Mouse (Mus musculus) heart, postnatal 4 days (tissue): ENCODE results near the gene Phyhd1. TPM values are rescaled to one million over a fixed set of nuclear protein-coding genes. Genes with fewer than 3 reads are reported as not detected.

Source experiments
- DNase-seq: peaks from one replicate; pipeline ENCODE4 v3.0.0; 2021
- total RNA-seq, 2 experiments: library from RNA; stranded (reverse); gene quantifications; 2 replicates each; pipeline ENCODE4 v1.2.3; 2021

Gene Phyhd1
- total RNA-seq, 2 experiments from 2014 or later, result 20.6 to 26.0 TPM

GRCm38 (mm10) chr2:30285416-30286181 is 19.6 kb downstream of the Phyhd1 start:
- peak; percentile 20 for DNase-seq

GRCm38 (mm10) chr2:30286192-30287026 is 20.4 kb downstream of the Phyhd1 start, which contains the start of the genes Dolk and Nup188:
Dolk (minus strand) TSS chr2:30286334.
Nup188 (plus strand) TSS chr2:30286397.
- DNase-seq, result peak; percentile 99

GRCm38 (mm10) chr2:30287027-30287373 is 21.0 kb downstream of the Phyhd1 start:
- DNase-seq, result no peak

GRCm38 (mm10) chr2:30299525-30299924 is 33.5 kb downstream of the Phyhd1 start:
- DNase-seq, result peak; percentile 14

- DNase-seq, result no peak
These were observed 34.0 kb downstream of the Phyhd1 start for GRCm38 (mm10) chr2:30299966-30300365.

- DNase-seq, result no peak
These were observed 40.1 kb downstream of the Phyhd1 start for GRCm38 (mm10) chr2:30306087-30306486.

- DNase-seq, result no peak
These were observed 43.3 kb downstream of the Phyhd1 start for GRCm38 (mm10) chr2:30309351-30309750.

GRCm38 (mm10) chr2:30311481-30311880 is 45.5 kb downstream of the Phyhd1 start:
- DNase-seq, result no peak

- DNase-seq, result no peak
These were observed 50.1 kb downstream of the Phyhd1 start for GRCm38 (mm10) chr2:30316136-30316535.

- DNase-seq, result no peak
These were observed 51.0 kb downstream of the Phyhd1 start for GRCm38 (mm10) chr2:30316955-30317354.

- DNase-seq, result no peak
These were observed 53.3 kb downstream of the Phyhd1 start for GRCm38 (mm10) chr2:30319260-30319659.

- no peak for DNase-seq
These were observed 57.1 kb downstream of the Phyhd1 start for GRCm38 (mm10) chr2:30323111-30323510.

GRCm38 (mm10) chr2:30325296-30325695 is 59.3 kb downstream of the Phyhd1 start:
- no peak for DNase-seq

GRCm38 (mm10) chr2:30327276-30327675 is 61.3 kb downstream of the Phyhd1 start:
- no peak for DNase-seq

- no peak for DNase-seq
These were observed 62.8 kb downstream of the Phyhd1 start for GRCm38 (mm10) chr2:30328791-30329190.

Other genes with a start within 250 kb of the Phyhd1 start
- gene Wdr34, start 217.3 kb upstream of the Phyhd1 start, total RNA-seq, result 10 to 100 TPM; 15.2 to 15.8 TPM
- gene Set, start 208.8 kb upstream of the Phyhd1 start, total RNA-seq, result 100 to 1,000 TPM; 174 to 185 TPM
- 10 to 100 TPM; 15.3 to 17.9 TPM for gene Pkn3, start 188.5 kb upstream of the Phyhd1 start, total RNA-seq
- 10 to 100 TPM in 1 of 2 experiments, 1 to 10 TPM in 1; 7.8 to 10.6 TPM for gene Zdhhc12, start 172.6 kb upstream of the Phyhd1 start, total RNA-seq
- 10 to 100 TPM; 24.3 to 24.9 TPM for gene Zer1, start 141.6 kb upstream of the Phyhd1 start, total RNA-seq
- gene Tbc1d13, start 132.5 kb upstream of the Phyhd1 start, total RNA-seq, result 10 to 100 TPM; 23.9 to 27.4 TPM
- gene Endog, start 94.7 kb upstream of the Phyhd1 start, total RNA-seq, result 10 to 100 TPM; 44.4 to 48.9 TPM
- 10 to 100 TPM in 1 of 2 experiments, 1 to 10 TPM in 1; 8.4 to 10.7 TPM for gene Spout1, start 87.7 kb upstream of the Phyhd1 start, total RNA-seq
- 10 to 100 TPM; 33.3 to 35.3 TPM for gene Kyat1, start 60.4 kb upstream of the Phyhd1 start, total RNA-seq
- 10 to 100 TPM; 56.3 to 59.2 TPM for gene Lrrc8a, start 28.5 kb upstream of the Phyhd1 start, total RNA-seq
- gene Gm28035, start 25.6 kb upstream of the Phyhd1 start, total RNA-seq, result 1 to 10 TPM in 1 of 2 experiments, under 1 TPM in 1; 0.88 to 1.5 TPM
- gene Gm28038, start 14.8 kb downstream of the Phyhd1 start, total RNA-seq, result 1 to 10 TPM in 1 of 2 experiments, not detected in 1; 4.6 TPM
- 10 to 100 TPM; 23.6 to 23.7 TPM for gene Dolk, start 20.1 kb downstream of the Phyhd1 start, total RNA-seq
- 10 to 100 TPM; 28.0 to 34.5 TPM for gene Nup188, start 20.2 kb downstream of the Phyhd1 start, total RNA-seq
- gene Sh3glb2, start 93.1 kb downstream of the Phyhd1 start, total RNA-seq, result 10 to 100 TPM; 72.7 to 73.7 TPM
- 10 to 100 TPM; 52.4 to 63.5 TPM for gene Miga2, start 98.0 kb downstream of the Phyhd1 start, total RNA-seq
- 10 to 100 TPM; 14.2 to 14.6 TPM for gene Dolpp1, start 126.1 kb downstream of the Phyhd1 start, total RNA-seq
- 100 to 1,000 TPM; 379 to 401 TPM for gene Crat, start 149.6 kb downstream of the Phyhd1 start, total RNA-seq
- gene Ptpa, start 149.8 kb downstream of the Phyhd1 start, total RNA-seq, result 100 to 1,000 TPM; 139 TPM
- gene Ier5l, start 208.0 kb downstream of the Phyhd1 start, total RNA-seq, result 10 to 100 TPM; 10.7 to 12.1 TPM